Mouse (Mus musculus) urinary bladder, postnatal 10 days (tissue): Measurements from ENCODE around the gene Sugp2.

ENCODE experiments used
- DNase-seq: peaks from one replicate; pipeline ENCODE4 v3.0.0; 2022; ENCODE audit warnings: low spot score

Sugp2 gene

GRCm38 (mm10) chr8:70282603-70283135 lies 48.6 kb downstream of the Sugp2 start, which contains the start of gene Homer3:
Gene Homer3, plus strand, starts transcription at chr8:70282827.
- DNase-seq, result peak; percentile 50

GRCm38 (mm10) chr8:70283136-70284077 lies 49.4 kb downstream of the Sugp2 start:
- DNase-seq, result no peak

- DNase-seq, result no peak
These were observed 50.4 kb downstream of the Sugp2 start for GRCm38 (mm10) chr8:70284421-70284820.

GRCm38 (mm10) chr8:70285304-70285703 lies 51.3 kb downstream of the Sugp2 start:
- DNase-seq, result no peak

GRCm38 (mm10) chr8:70286737-70287136 lies 52.7 kb downstream of the Sugp2 start:
- DNase-seq, result no peak

GRCm38 (mm10) chr8:70293988-70294405 lies 60.0 kb downstream of the Sugp2 start:
- no peak for DNase-seq

- DNase-seq, result no peak
These were observed 66.9 kb downstream of the Sugp2 start for GRCm38 (mm10) chr8:70300881-70301280.

- DNase-seq, result peak; percentile 84
These were observed 68.4 kb downstream of the Sugp2 start, which contains the start of the genes Ddx49 and Cope for GRCm38 (mm10) chr8:70302358-70302890. Gene Ddx49, minus strand, starts transcription at chr8:70302489. Gene Cope, plus strand, starts transcription at chr8:70302518.

GRCm38 (mm10) chr8:70302901-70303300 lies 68.9 kb downstream of the Sugp2 start:
- DNase-seq, result no peak

GRCm38 (mm10) chr8:70309311-70309710 lies 75.3 kb downstream of the Sugp2 start:
- DNase-seq, result no peak

- DNase-seq, result no peak
These were observed 79.4 kb downstream of the Sugp2 start for GRCm38 (mm10) chr8:70313399-70313798.

- DNase-seq, result no peak
These were observed 81.8 kb downstream of the Sugp2 start, which contains the start of gene Cers1 for GRCm38 (mm10) chr8:70315624-70316510. Gene Cers1, plus strand, starts transcription at chr8:70315775.

GRCm38 (mm10) chr8:70316511-70317504 lies 82.8 kb downstream of the Sugp2 start:
- no peak for DNase-seq

GRCm38 (mm10) chr8:70317872-70318271 lies 83.8 kb downstream of the Sugp2 start:
- DNase-seq, result no peak

GRCm38 (mm10) chr8:70323716-70324115 lies 89.7 kb downstream of the Sugp2 start:
- no peak for DNase-seq

- DNase-seq, result no peak
These were observed 93.5 kb downstream of the Sugp2 start for GRCm38 (mm10) chr8:70327512-70327911.

- no peak for DNase-seq
These were observed 95.3 kb downstream of the Sugp2 start, which contains the start of gene Gdf1 for GRCm38 (mm10) chr8:70329124-70329834. Gene Gdf1, plus strand, starts transcription at chr8:70329817.
